Mouse (Mus musculus) intestine, embryonic 14.5 days (tissue): ENCODE results near the gene Klhl3. TPM values are rescaled to one million over a fixed set of nuclear protein-coding genes. Genes with fewer than 3 reads are reported as not detected.
A peak's percentile ranks its signal among the peaks of the same experiment; 100 is the strongest.

Source experiments
- ATAC-seq: fragments of 200-750 bp; cut with Nextera tagmentation; replicated peaks from 2 replicates; pipeline ENCODE4 v1.8.0; 2017; ENCODE audit warnings: low read depth, moderate number of reproducible peaks, moderate TSS enrichment, moderate library complexity; ENCODE audit not compliant: low FRiP score, low TSS enrichment
- DNase-seq: peaks from one replicate; pipeline ENCODE4 v3.0.0-alpha.2; 2018; ENCODE audit warnings: low spot score
- H3K27ac ChIP-seq: fragments of 300-500 bp; sonication (generic); 2 replicates; pipeline ENCODE4 v1.5.1; 2014; ENCODE audit warnings: low read depth, mild to moderate bottlenecking, control low read depth
- H3K27me3 ChIP-seq: fragments of 300-500 bp; sonication (generic); replicated peaks from 2 replicates; pipeline ENCODE4 v1.6.1; 2014; ENCODE audit warnings: low read length, control low read depth; ENCODE audit not compliant: control insufficient read depth, insufficient read depth
- H3K36me3 ChIP-seq: fragments of 300-500 bp; sonication (generic); 2 replicates; pipeline ENCODE4 v1.6.1; 2014; ENCODE audit warnings: low read length, control low read depth; ENCODE audit not compliant: control insufficient read depth, insufficient read depth
- H3K4me1 ChIP-seq: fragments of 300-500 bp; sonication (generic); replicated peaks from 2 replicates; pipeline ENCODE4 v1.6.1; 2014; ENCODE audit warnings: low read length, control low read depth, mixed read lengths; ENCODE audit not compliant: control insufficient read depth, insufficient read depth
- H3K4me2 ChIP-seq: fragments of 300-500 bp; sonication (generic); 2 replicates; pipeline ENCODE4 v1.6.1; 2014; ENCODE audit warnings: low read length
- H3K4me3 ChIP-seq: fragments of 300-500 bp; sonication (generic); 2 replicates; pipeline ENCODE4 v1.5.1; 2014; ENCODE audit warnings: low read depth, low read length, control low read depth, mixed read lengths
- H3K9ac ChIP-seq: fragments of 300-500 bp; sonication (generic); 2 replicates; pipeline ENCODE4 v1.6.1; 2014; ENCODE audit warnings: mild to moderate bottlenecking, low read length
- H3K9me3 ChIP-seq: fragments of 300-500 bp; sonication (generic); 2 replicates; pipeline ENCODE4 v1.6.1; 2016; ENCODE audit warnings: low read length, control low read depth; ENCODE audit not compliant: control insufficient read depth
- WGBS: fragments of 180-500 bp; shearing (Covaris S2); extraction: QIAGEN DNeasy Blood & Tissue Kit; methylation state at CpG from one replicate; pipeline ENCODE4 v1.1.7; 2014; 5-methylcytosine and 5-hydroxymethylcytosine counted together
- polyA plus RNA-seq: library from polyadenylated mRNA; unstranded; fragments of >200 nt; fragmentation: Nextera tagmentation; extraction: Ambion mirVana; gene quantifications from 2 replicates; pipeline ENCODE4 v1.2.1, GENCODE M21; 2014

The Klhl3 gene
- polyA plus RNA-seq, 1 experiment from 2014 or later: 3.3 TPM

DNA sequence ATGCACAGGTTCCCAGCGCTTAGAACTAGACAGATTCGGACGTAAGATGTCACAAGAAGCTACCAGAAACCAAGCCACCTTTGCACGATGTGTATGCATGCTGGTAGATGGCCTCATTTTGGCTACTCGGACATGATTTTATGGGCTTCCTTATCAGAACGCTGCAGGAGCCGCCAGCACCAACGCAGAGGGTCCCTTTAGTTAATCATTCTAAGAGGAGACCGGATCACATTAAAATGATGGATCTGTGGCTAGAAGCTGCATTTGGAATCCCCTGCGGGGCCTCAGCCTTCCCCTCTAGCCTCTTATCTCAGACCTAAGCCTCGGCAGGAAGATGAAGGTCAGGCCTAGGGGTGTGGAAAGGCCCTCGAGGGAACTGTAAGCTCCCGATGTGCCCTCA, 117.5 kb downstream of the Klhl3 start:
- DNase-seq (no peak), ATAC-seq (peak; percentile 49)
- 19% methylated on average over 13 of the region's 13 CpGs for WGBS
- no peaks in the 10 kb centered on the region for H3K36me3 ChIP-seq
- H3K9ac ChIP-seq: no peak overlapping the region
- no peaks in the 10 kb centered on the region for H3K4me1 ChIP-seq
- no peak overlapping the region for H3K4me3 ChIP-seq
- 0 out of 2 replicates have a peak overlapping the region, but pooled peaks have one; percentile 5 for H3K27ac ChIP-seq
- no peak overlapping the region; the same call in 1 of the 2 replicates for H3K4me2 ChIP-seq
- no peaks in the 10 kb centered on the region for H3K27me3 ChIP-seq
- H3K9me3 ChIP-seq: no peaks in the 10 kb centered on the region

DNA sequence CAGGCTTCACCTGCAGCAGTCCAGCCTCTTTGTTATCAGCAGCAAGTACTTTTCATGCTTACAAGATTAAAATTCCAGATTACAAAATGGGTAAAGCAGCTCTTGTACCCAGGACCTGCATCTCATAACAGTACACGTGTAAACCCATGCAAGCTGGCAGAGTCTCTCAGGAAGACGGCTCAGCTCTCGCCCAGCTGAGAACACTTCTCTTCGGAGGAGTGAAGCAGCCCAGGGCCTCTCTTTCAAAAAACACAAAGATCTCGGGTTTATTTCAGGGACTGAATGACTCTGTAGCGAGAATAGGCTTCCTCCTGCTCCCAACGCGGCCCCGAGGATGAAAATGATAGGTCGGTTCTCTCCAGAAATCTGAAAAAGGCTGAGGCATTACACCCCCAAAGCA, 128.8 kb downstream of the Klhl3 start:
- no peak overlapping the region for H3K4me3 ChIP-seq
- DNase-seq (no peak), ATAC-seq (no peak)
- H3K36me3 ChIP-seq: no peaks in the 10 kb centered on the region
- no peak overlapping the region for H3K9ac ChIP-seq
- no peaks in the 10 kb centered on the region for H3K9me3 ChIP-seq
- no peaks in the 10 kb centered on the region for H3K27me3 ChIP-seq
- peaks cover 22% of the 10 kb centered on the region for H3K4me1 ChIP-seq
- H3K27ac ChIP-seq: no peak overlapping the region
- H3K4me2 ChIP-seq: no peak overlapping the region
- WGBS: 77% methylated on average over 10 of the region's 10 CpGs

- Histone ChIP-seq H3K4me2 (no peak overlapping the region), H3K4me3 (no peak overlapping the region), H3K9me3 (no peaks in the 10 kb centered on the region), H3K36me3 (no peaks in the 10 kb centered on the region), H3K27ac (no peak overlapping the region), H3K9ac (no peak overlapping the region), H3K4me1 (peaks cover 23% of the 10 kb centered on the region), H3K27me3 (no peaks in the 10 kb centered on the region)
- DNase-seq (no peak), ATAC-seq (no peak; the same call in 1 of the 2 replicates)
- WGBS: 63% methylated on average over 8 of the region's 8 CpGs
Observed at GRCm38 (mm10) chr13:57984163-57984562, 129.2 kb downstream of the Klhl3 start.

DNA sequence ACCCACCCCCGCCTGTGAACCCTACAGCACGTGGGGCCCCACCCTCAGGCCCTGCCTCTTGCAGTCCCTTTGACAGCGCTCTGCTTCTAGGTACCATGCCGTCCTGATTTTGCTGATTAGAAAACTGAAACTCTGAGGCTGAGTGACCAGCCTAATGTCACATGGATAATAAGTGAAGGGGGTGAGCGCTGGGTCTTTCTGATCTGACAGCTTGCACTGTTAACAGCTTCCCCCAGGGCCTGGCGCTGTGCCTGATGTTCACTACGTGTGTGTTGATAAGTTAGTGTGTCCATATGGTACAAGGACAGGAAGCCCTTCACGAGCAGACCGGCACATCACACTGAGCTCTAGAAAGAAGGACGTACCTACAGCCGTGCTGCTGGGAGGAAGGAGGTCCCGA, 130.1 kb downstream of the Klhl3 start:
- Histone ChIP-seq H3K9me3 (no peaks in the 10 kb centered on the region), H3K27ac (no peak overlapping the region), H3K9ac (no peak overlapping the region), H3K4me3 (no peak overlapping the region), H3K4me1 (peaks cover 23% of the 10 kb centered on the region), H3K4me2 (0 out of 2 replicates have a peak overlapping the region, but pooled peaks have one; percentile 6), H3K27me3 (no peaks in the 10 kb centered on the region), H3K36me3 (no peaks in the 10 kb centered on the region)
- DNase-seq: no peak
- WGBS: 47% methylated on average over 12 of the region's 12 CpGs
- peak; percentile 70 for ATAC-seq

- Histone ChIP-seq H3K4me2 (no peak overlapping the region), H3K27me3 (no peaks in the 10 kb centered on the region), H3K4me1 (peaks cover 23% of the 10 kb centered on the region), H3K9ac (no peak overlapping the region), H3K9me3 (no peaks in the 10 kb centered on the region), H3K36me3 (no peaks in the 10 kb centered on the region), H3K27ac (no peak overlapping the region), H3K4me3 (no peak overlapping the region)
- ATAC-seq (no peak), DNase-seq (no peak)
- 62% methylated on average over 11 of the region's 11 CpGs for WGBS
Observed at GRCm38 (mm10) chr13:57982904-57983303, 130.5 kb downstream of the Klhl3 start.

- no peak for DNase-seq
- Histone ChIP-seq H3K27me3 (no peaks in the 10 kb centered on the region), H3K4me1 (peaks cover 23% of the 10 kb centered on the region), H3K36me3 (no peaks in the 10 kb centered on the region), H3K9ac (no peak overlapping the region), H3K4me2 (no peak overlapping the region), H3K27ac (no peak overlapping the region), H3K4me3 (no peak overlapping the region), H3K9me3 (no peaks in the 10 kb centered on the region)
- ATAC-seq: no peak
- 16% methylated on average over 9 of the region's 9 CpGs for WGBS
Observed at GRCm38 (mm10) chr13:57980679-57981078, 132.7 kb downstream of the Klhl3 start.

DNA sequence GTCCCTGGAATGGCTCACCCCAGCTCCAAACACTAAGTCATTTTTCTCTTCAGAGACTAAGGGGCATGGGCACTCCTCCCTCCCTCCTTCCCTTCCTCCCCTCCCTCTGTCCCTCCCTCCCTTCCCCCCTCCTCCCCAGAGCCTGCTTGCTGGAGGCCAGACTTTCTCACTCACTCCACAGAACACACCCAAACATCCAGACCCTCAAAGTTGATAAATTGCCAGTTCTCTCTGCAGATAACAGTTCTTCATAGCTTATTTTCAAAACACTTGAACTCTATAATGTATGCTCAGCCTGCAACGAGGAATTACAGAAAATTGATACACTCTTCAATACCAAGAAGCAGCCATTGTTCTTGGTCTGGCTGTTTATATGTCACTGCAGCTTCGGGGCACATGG, 133.3 kb downstream of the Klhl3 start:
- no peaks in the 10 kb centered on the region for H3K9me3 ChIP-seq

DNA sequence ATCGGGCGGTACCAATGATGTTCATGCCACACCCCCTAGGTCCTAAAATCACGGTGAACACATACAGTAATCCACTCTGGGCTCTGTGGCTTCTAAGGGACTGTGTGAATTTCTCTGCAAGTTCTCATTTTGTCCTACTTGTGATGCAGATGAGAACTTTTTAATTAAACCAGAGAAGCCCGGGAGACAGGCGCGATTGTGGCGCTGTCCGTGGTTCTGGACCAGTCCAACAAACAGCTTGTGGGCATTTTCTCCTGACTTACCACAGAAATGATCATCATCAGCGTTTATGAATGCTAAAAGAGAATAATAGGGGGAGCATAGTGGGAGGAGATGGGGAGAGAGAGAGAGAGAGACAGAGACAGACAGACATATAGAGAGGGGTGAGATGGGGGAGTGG, 134.5 kb downstream of the Klhl3 start:
- WGBS: 23% methylated on average over 9 of the region's 9 CpGs
- H3K9me3 ChIP-seq: no peaks in the 10 kb centered on the region
- H3K27me3 ChIP-seq: no peaks in the 10 kb centered on the region
- no peaks in the 10 kb centered on the region for H3K36me3 ChIP-seq
- H3K27ac ChIP-seq: no peak overlapping the region
- H3K4me3 ChIP-seq: no peak overlapping the region
- H3K4me2 ChIP-seq: no peak overlapping the region
- H3K9ac ChIP-seq: no peak overlapping the region
- DNase-seq (peak; percentile 76), ATAC-seq (no peak)
- peaks cover 23% of the 10 kb centered on the region for H3K4me1 ChIP-seq

More for the DNA sequence above, 133.3 kb downstream of the Klhl3 start:
- H3K27me3 ChIP-seq: no peaks in the 10 kb centered on the region
- DNase-seq (no peak), ATAC-seq (no peak)
- no peak overlapping the region for H3K9ac ChIP-seq
- no peak overlapping the region for H3K4me3 ChIP-seq
- peaks cover 23% of the 10 kb centered on the region for H3K4me1 ChIP-seq
- no peak overlapping the region for H3K27ac ChIP-seq
- H3K4me2 ChIP-seq: no peak overlapping the region
- H3K36me3 ChIP-seq: no peaks in the 10 kb centered on the region
- 14% methylated on average over 2 of the region's 2 CpGs for WGBS

DNA sequence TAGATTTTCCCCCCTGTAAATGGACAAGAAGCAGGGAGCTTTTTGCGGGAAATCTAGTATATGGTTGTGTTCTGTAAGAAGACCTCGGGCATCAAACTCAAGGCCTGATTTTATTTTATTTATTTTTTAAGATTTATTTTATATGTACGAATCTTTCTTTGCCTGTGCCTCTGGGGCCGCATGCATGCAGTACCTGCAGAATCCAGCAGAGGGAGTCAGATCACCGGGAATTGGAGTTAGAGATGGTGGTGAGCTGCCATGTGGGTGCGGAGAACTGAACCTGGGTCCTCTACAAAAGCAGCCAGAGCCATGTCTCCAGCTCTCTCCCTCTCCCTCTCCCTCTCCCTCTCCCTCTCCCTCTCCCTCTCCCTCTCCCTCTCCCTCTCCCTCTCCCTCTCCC, 135.7 kb downstream of the Klhl3 start:
- no peak for ATAC-seq
- H3K36me3 ChIP-seq: no peaks in the 10 kb centered on the region
- H3K4me3 ChIP-seq: no peak overlapping the region
- H3K4me1 ChIP-seq: peaks cover 15% of the 10 kb centered on the region; the same call in 1 of the 2 replicates
- H3K27me3 ChIP-seq: no peaks in the 10 kb centered on the region
- no peak overlapping the region for H3K9ac ChIP-seq
- 86% methylated on average over 6 of the region's 6 CpGs for WGBS
- no peak for DNase-seq
- no peak overlapping the region for H3K27ac ChIP-seq
- no peaks in the 10 kb centered on the region for H3K9me3 ChIP-seq
- H3K4me2 ChIP-seq: no peak overlapping the region
